Mouse (Mus musculus) G1E (cell line): ENCODE data around the gene Prss27. TPM values are rescaled to one million over a fixed set of nuclear protein-coding genes. Genes with fewer than 3 reads are reported as not detected.

Experiments used
- ATAC-seq: 2 replicates; pipeline ENCODE4 v1.8.0; 2016; ENCODE audit warnings: mild to moderate bottlenecking; ENCODE audit not compliant: insufficient number of reproducible peaks, poor library complexity, low FRiP score, severe bottlenecking; ENCODE audit errors: extremely low read depth
- DNase-seq: peaks from one replicate; pipeline ENCODE4 v3.0.0; 2012; ENCODE audit warnings: low spot score
- H3K27me3 ChIP-seq: 2 replicates; pipeline ENCODE4 v1.6.1; 2012; ENCODE audit warnings: mild to moderate bottlenecking, low read length, inconsistent platforms; ENCODE audit not compliant: insufficient read depth
- H3K36me3 ChIP-seq: replicated peaks from 2 replicates; pipeline ENCODE3; 2012; ENCODE audit warnings: mild to moderate bottlenecking, inconsistent platforms
- H3K4me1 ChIP-seq: 2 replicates; pipeline ENCODE4 v1.6.1; 2012; ENCODE audit warnings: low read depth, low read length, inconsistent platforms, mixed read lengths; ENCODE audit not compliant: insufficient read depth
- H3K4me3 ChIP-seq: 2 replicates; pipeline ENCODE4 v1.5.1; 2012; ENCODE audit warnings: low read depth, mild to moderate bottlenecking, inconsistent platforms, low read length, moderate library complexity, mixed read lengths
- H3K9me3 ChIP-seq: replicated peaks from 2 replicates; pipeline ENCODE4 v1.6.1; 2012; ENCODE audit warnings: inconsistent platforms
- CTCF ChIP-seq: IDR thresholded peaks from 2 replicates; pipeline ENCODE4 v1.5.1; 2012; ENCODE audit warnings: low read depth, low read length, inconsistent platforms, mixed read lengths
- GATA1 ChIP-seq: IDR thresholded peaks from 2 replicates; pipeline ENCODE4 v1.6.1; 2012; ENCODE audit warnings: borderline replicate concordance, low read length, inconsistent platforms, mixed read lengths
- GATA2 ChIP-seq: IDR thresholded peaks from 2 replicates; pipeline ENCODE4 v1.6.1; 2012; ENCODE audit warnings: low read depth, low read length, inconsistent platforms, borderline replicate concordance
- POLR2AphosphoS5 ChIP-seq: IDR thresholded peaks from 2 replicates; pipeline ENCODE4 v1.6.1; 2012; ENCODE audit warnings: low read depth, low read length, inconsistent platforms; ENCODE audit not compliant: insufficient replicate concordance
- TAL1 ChIP-seq: conservative IDR thresholded peaks from 2 replicates; pipeline ENCODE4 v1.6.1; 2012; ENCODE audit warnings: low read depth, low read length, inconsistent platforms, mixed read lengths
- polyA plus RNA-seq: library from polyadenylated mRNA; stranded (reverse); fragments of >175 nt; gene quantifications from 2 replicates; pipeline ENCODE4 v1.2.3, GENCODE M21; 2012
- total RNA-seq, 2 experiments: library from RNA; stranded (forward) in 1 of 2; stranded (reverse) in 1 of 2; fragments of 200-1000 nt in 1 of 2; fragments of >200 nt in 1 of 2; fragmentation: Nextera tagmentation in 1 of 2; gene quantifications; 2 replicates each; pipeline ENCODE4 v1.2.3; 2014 to 2017

The Prss27 gene
- total and polyA plus RNA-seq, 3 experiments, result not detected

DNA sequence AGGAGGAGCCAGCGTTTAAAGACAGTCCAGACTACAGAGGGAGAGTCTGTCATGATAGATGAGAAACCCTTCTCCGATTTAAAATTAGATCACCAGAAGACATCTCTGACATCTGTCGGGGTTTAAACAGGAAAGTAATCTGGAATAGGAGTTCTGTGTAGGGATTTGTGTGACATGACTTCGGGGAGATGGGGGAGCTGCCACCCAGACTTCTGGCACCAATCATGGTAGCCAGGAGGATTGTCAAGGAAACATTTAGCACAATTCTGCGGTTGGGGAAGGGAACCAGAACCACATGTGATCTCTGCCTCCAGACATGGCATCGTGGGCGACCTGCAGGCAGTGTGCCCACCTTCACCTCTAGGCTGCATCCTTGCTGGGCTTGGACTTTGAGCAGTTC is 8.5 kb upstream of the Prss27 start:
- no peak overlapping the region for H3K4me3 ChIP-seq
- no peaks in the 10 kb centered on the region for H3K9me3 ChIP-seq
- DNase-seq (no peak), ATAC-seq (no peak)
- H3K36me3 ChIP-seq, result no peaks in the 10 kb centered on the region
- H3K4me1 ChIP-seq, result no peaks in the 10 kb centered on the region; the same call in 1 of the 2 replicates
- H3K27me3 ChIP-seq, result peaks cover 12% of the 10 kb centered on the region
- TF ChIP-seq TAL1 (no peak), POLR2AphosphoS5 (no peak), GATA1 (no peak), GATA2 (no peak), CTCF (no peak)

DNA sequence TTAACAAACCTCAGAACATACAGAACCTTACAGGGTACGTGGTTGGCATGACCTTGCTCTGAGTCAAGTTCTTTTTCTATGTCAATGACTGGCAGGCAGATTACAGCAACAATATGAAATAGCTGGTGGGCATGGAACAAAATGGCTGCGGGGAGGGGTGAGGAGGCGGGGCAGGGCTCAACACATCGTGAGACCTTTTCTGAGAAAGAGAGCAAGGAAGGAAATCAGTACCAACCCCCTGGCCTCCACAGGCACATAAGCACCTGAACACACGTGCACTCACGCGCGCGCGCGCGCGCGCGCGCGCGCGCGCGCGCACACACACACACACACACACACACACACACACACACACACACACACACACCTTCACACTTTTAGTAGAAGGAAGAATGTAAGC is 7.4 kb upstream of the Prss27 start:
- Histone ChIP-seq H3K4me3 (no peak overlapping the region), H3K36me3 (no peaks in the 10 kb centered on the region), H3K9me3 (no peaks in the 10 kb centered on the region), H3K27me3 (peaks cover 16% of the 10 kb centered on the region), H3K4me1 (no peaks in the 10 kb centered on the region; the same call in 1 of the 2 replicates)
- ATAC-seq, result no peak
- TF ChIP-seq TAL1, result no peak
- TF ChIP-seq CTCF, result no peak
- no peak for TF ChIP-seq GATA2
- no peak for TF ChIP-seq GATA1
- TF ChIP-seq POLR2AphosphoS5, result no peak
- DNase-seq, result no peak

DNA sequence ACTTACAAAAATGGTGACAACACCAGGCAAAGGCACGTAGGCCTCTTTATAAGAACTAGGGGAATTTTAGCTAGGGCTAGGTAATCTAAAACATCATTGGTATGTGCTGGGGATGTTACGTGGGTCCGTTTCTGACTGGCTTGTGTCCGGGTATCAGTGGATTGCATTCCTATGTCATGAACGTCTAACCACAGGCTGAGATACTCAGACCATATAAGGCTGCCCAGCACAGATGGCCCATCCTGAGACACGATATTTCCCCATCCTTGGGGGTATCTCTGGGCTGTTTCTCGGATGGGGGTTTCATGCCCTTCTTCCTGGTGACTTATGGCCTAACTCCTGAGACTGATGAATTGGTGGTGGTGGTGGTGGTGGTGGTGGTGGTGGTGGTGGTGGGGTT is 2.9 kb upstream of the Prss27 start:
- Histone ChIP-seq H3K36me3 (no peaks in the 10 kb centered on the region), H3K4me1 (no peaks in the 10 kb centered on the region), H3K27me3 (peaks cover 21% of the 10 kb centered on the region), H3K4me3 (no peak overlapping the region), H3K9me3 (no peaks in the 10 kb centered on the region)
- no peak for TF ChIP-seq GATA1
- TF ChIP-seq GATA2, result no peak
- no peak for TF ChIP-seq POLR2AphosphoS5
- no peak for TF ChIP-seq TAL1
- TF ChIP-seq CTCF, result no peak
- no peak for ATAC-seq
- DNase-seq, result no peak

DNA sequence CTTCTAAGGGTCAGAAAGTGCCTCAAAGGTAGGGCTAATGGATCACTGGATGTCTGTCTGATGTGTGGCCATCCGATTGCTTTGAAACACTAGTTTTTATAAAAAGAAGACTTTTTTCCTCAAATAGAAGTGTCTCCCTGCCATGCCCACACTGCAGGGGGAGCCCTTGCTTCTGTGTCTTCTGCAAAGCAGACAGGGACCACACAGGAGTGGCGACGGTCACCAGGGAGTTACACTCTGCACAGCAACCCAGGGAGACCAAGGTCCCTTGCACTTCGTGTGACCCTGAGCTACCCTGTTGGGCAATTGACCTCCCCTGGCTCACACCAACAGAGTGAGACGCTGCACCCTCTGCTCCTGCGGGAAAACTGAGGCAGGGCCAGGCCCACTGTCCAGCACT is 990 bp upstream of the Prss27 start:
- H3K4me3 ChIP-seq, result no peak overlapping the region
- H3K36me3 ChIP-seq, result no peaks in the 10 kb centered on the region
- peaks cover 19% of the 10 kb centered on the region for H3K27me3 ChIP-seq
- TF ChIP-seq GATA1, result no peak
- TF ChIP-seq POLR2AphosphoS5, result no peak
- no peak for TF ChIP-seq GATA2
- TF ChIP-seq TAL1, result no peak
- no peak for TF ChIP-seq CTCF
- no peaks in the 10 kb centered on the region for H3K4me1 ChIP-seq
- no peaks in the 10 kb centered on the region for H3K9me3 ChIP-seq
- ATAC-seq (no peak), DNase-seq (no peak)

DNA sequence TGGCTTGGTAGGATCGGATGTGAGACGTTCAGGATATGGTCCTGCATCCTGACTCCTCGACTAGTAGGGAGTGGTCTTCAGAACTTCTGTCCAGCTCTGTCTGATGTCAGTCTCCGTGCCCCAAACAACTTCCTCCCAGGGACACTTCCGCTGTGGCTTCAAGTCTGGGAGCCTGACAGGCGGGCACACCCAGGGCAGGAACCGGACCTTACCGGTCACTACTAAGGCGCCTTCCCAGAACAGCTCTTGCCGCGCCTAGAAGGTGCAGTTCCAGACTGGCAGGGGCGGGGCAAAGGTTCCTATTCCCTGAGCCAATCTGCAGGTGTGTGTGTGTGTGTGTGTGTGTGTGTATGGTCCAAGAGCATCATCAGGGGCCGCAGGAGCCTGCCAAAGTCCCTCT is 584 bp upstream of the Prss27 start:
- no peak for TF ChIP-seq CTCF
- no peak for TF ChIP-seq POLR2AphosphoS5
- TF ChIP-seq GATA1, result no peak
- TF ChIP-seq TAL1, result no peak
- TF ChIP-seq GATA2, result no peak
- H3K4me1 ChIP-seq, result no peaks in the 10 kb centered on the region
- H3K36me3 ChIP-seq, result no peaks in the 10 kb centered on the region
- H3K9me3 ChIP-seq, result no peaks in the 10 kb centered on the region
- H3K4me3 ChIP-seq, result no peak overlapping the region
- DNase-seq, result no peak
- peaks cover 16% of the 10 kb centered on the region for H3K27me3 ChIP-seq
- ATAC-seq, result no peak

DNA sequence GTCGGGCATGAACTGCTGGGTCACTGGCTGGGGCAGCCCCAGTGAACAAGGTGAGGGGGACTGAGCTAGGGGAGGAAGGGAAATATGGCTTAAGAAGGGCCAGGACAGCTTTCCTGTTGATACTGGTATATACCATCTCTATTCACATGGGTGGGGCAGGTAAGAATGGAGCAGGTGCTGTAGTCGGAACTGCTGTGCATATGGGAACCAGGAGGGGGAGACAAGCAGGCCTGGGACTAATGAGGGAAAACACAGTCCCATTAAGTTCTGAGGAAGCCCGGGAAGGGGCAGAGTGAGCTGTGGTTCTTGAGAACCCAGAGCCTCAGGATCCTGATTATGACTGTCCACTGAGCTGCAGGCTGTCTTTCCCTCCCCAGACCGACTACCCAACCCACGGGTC is 6.5 kb downstream of the Prss27 start:
- H3K4me3 ChIP-seq, result no peak overlapping the region
- H3K36me3 ChIP-seq, result peaks cover 39% of the 10 kb centered on the region
- DNase-seq, result no peak
- no peaks in the 10 kb centered on the region for H3K4me1 ChIP-seq
- no peak for ATAC-seq
- no peaks in the 10 kb centered on the region for H3K27me3 ChIP-seq
- no peaks in the 10 kb centered on the region for H3K9me3 ChIP-seq
- no peak for TF ChIP-seq GATA1
- TF ChIP-seq GATA2, result no peak
- TF ChIP-seq CTCF, result no peak
- no peak for TF ChIP-seq POLR2AphosphoS5
- TF ChIP-seq TAL1, result no peak

DNA sequence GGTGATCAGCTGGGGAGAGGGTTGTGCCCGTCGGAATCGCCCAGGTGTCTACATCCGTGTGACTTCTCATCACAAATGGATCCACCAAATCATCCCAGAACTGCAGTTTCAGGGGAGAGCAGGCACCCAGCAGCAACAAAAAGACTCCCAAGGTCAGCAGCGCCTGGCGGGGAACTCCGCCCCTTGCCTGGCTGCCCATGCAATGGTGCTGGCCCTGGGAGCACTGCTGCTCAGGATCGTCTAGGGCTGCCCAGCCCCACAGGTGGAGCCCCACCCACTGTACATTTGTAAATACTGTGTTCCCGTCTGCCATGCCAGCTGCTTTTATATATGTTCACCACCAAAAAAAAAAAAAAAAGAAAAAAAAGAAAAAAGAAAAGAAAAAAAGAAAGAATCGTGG is 7.7 kb downstream of the Prss27 start:
- DNase-seq (no peak), ATAC-seq (no peak)
- H3K27me3 ChIP-seq, result no peaks in the 10 kb centered on the region
- no peak overlapping the region for H3K4me3 ChIP-seq
- TF ChIP-seq TAL1 (no peak), POLR2AphosphoS5 (no peak), GATA2 (no peak), GATA1 (no peak), CTCF (no peak)
- H3K9me3 ChIP-seq, result no peaks in the 10 kb centered on the region
- no peaks in the 10 kb centered on the region for H3K4me1 ChIP-seq
- H3K36me3 ChIP-seq, result peaks cover 49% of the 10 kb centered on the region
